Mouse (Mus musculus) forebrain, embryonic 10.5 days (tissue): ENCODE measurements at regions not wholly inside any gene's neighbourhood (a gene's known extent, or its start where the extent isn't known, plus 50 kb on each side); places are given as distances from the start of the nearest gene placed in this dataset.
A peak's percentile ranks its signal among the peaks of the same experiment; 100 is the strongest.

Source experiments
- DNase-seq: peaks from one replicate; pipeline ENCODE4 v3.0.0-alpha.2; 2017; ENCODE audit warnings: low spot score; ENCODE audit errors: extremely low spot score
- H3K27ac ChIP-seq: fragments of 300-500 bp; sonication (generic); 2 replicates; pipeline ENCODE4 v1.5.1; 2016; ENCODE audit warnings: mild to moderate bottlenecking
- H3K27me3 ChIP-seq: fragments of 300-500 bp; sonication (generic); 2 replicates; pipeline ENCODE4 v1.6.1; 2016; ENCODE audit warnings: mild to moderate bottlenecking; ENCODE audit not compliant: poor library complexity, severe bottlenecking
- H3K36me3 ChIP-seq: fragments of 300-500 bp; sonication (generic); replicated peaks from 2 replicates; pipeline ENCODE4 v1.6.1; 2016; ENCODE audit warnings: mild to moderate bottlenecking, moderate library complexity
- H3K4me1 ChIP-seq: fragments of 300-500 bp; sonication (generic); 2 replicates; pipeline ENCODE4 v1.6.1; 2016
- H3K4me3 ChIP-seq: fragments of 300-500 bp; sonication (generic); 2 replicates; pipeline ENCODE4 v1.5.1; 2016; ENCODE audit warnings: mild to moderate bottlenecking, moderate library complexity
- H3K9me3 ChIP-seq: fragments of 300-500 bp; sonication (generic); 2 replicates; pipeline ENCODE4 v1.6.1; 2016; ENCODE audit warnings: mild to moderate bottlenecking, moderate library complexity
- WGBS: fragments of 180-500 bp; shearing (Covaris S2); methylation state at CpG from one replicate; pipeline ENCODE4 v1.1.7; 2016; 5-methylcytosine and 5-hydroxymethylcytosine counted together

- Histone ChIP-seq H3K9me3 (no peaks in the 10 kb centered on the region), H3K4me3 (no peak overlapping the region), H3K36me3 (no peaks in the 10 kb centered on the region), H3K27me3 (peaks cover 9% of the 10 kb centered on the region), H3K4me1 (no peaks in the 10 kb centered on the region), H3K27ac (no peak overlapping the region)
- no peak for DNase-seq
- 58% methylated on average over 2 of the region's 2 CpGs for WGBS
These were observed 86.9 kb upstream of the Prokr2 start for GRCm38 (mm10) chr2:132472126-132472525.

DNA sequence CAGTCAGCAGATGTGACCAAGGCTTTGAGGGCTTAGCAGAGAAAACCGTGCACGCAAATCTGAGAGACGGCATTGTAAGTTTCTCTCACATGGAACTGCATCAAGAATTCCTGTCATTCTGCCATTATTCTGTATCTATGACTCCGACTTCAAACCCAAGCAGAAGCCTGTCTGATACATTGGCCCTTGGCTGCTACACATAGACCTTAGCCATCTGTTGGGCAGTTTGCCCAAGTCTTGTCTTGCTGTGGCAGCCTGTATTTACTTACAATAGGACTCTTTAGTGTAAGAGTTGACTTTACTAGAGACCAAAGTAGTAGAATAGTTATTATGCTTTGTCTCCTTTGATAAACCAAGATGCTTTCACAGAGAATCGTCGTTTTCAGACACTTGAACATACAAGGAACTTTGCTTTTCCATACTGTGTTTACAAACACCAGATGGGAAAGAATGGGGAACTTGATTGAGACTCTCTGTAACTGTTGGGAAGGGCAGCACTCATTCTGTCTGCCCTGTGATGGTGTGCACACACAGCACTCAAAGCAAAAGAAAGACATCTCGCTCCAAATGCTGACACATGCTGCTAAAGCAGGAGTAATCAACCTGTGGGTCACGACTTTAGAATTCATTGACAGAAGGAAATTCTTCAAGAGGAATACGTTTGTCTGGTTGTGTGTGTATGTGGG, 83.9 kb upstream of the Prokr2 start:
- Histone ChIP-seq H3K27ac (no peak overlapping the region), H3K9me3 (no peaks in the 10 kb centered on the region), H3K4me1 (no peaks in the 10 kb centered on the region), H3K36me3 (no peaks in the 10 kb centered on the region), H3K27me3 (no peaks in the 10 kb centered on the region), H3K4me3 (no peak overlapping the region)
- 88% methylated on average over 9 of the region's 9 CpGs for WGBS
- DNase-seq, result no peak

DNA sequence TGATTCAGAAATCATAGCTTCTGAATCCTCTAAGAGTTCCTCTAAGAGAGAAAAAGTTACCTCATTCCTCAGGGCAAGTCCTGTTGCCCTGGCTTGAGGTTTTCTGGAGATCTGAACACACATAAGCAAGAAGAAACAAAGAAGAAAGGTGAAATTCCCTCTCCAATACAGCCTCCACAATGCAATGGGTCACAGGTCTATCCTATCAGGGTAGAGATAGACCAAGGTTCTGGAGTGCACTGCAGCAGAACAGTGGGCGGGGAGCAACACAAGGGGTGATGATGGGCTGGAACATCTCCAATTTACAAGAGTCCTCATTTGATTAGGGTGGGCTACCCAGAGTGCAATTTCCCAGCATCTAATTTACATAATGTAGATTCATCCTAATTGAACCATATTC, 69.8 kb upstream of the Prokr2 start:
- 84% methylated on average over 1 of the region's 1 CpGs for WGBS
- H3K27me3 ChIP-seq, result no peaks in the 10 kb centered on the region

GRCm38 (mm10) chr2:132449347-132449746, 64.1 kb upstream of the Prokr2 start:
- no peaks in the 10 kb centered on the region for H3K9me3 ChIP-seq
- peaks cover 37% of the 10 kb centered on the region for H3K4me1 ChIP-seq
- no peak for DNase-seq
- WGBS, result 84% methylated on average over 4 of the region's 4 CpGs
- no peak overlapping the region for H3K4me3 ChIP-seq
- no peaks in the 10 kb centered on the region for H3K36me3 ChIP-seq
- no peak overlapping the region for H3K27ac ChIP-seq
- H3K27me3 ChIP-seq, result 0 out of 2 replicates have a peak, but pooled peaks cover 3% of the 10 kb centered on the region

More for the DNA sequence above, 69.8 kb upstream of the Prokr2 start:
- Histone ChIP-seq H3K9me3 (no peaks in the 10 kb centered on the region), H3K4me3 (no peak overlapping the region), H3K36me3 (no peaks in the 10 kb centered on the region), H3K27ac (no peak overlapping the region), H3K4me1 (peaks cover 15% of the 10 kb centered on the region)
- DNase-seq, result no peak

- H3K9me3 ChIP-seq, result no peaks in the 10 kb centered on the region
- no peaks in the 10 kb centered on the region for H3K36me3 ChIP-seq
- peaks cover 44% of the 10 kb centered on the region for H3K4me1 ChIP-seq
- WGBS, result 89% methylated on average over 3 of the region's 3 CpGs
- DNase-seq, result no peak
- H3K27me3 ChIP-seq, result 0 out of 2 replicates have a peak, but pooled peaks cover 3% of the 10 kb centered on the region
- no peak overlapping the region for H3K27ac ChIP-seq
- H3K4me3 ChIP-seq, result no peak overlapping the region
These were observed 62.6 kb upstream of the Prokr2 start for GRCm38 (mm10) chr2:132447826-132448225.

- Histone ChIP-seq H3K27ac (peak overlapping the region; percentile 76; the same call in 1 of the 2 replicates), H3K4me1 (peaks cover 36% of the 10 kb centered on the region), H3K4me3 (no peak overlapping the region), H3K9me3 (no peaks in the 10 kb centered on the region), H3K36me3 (no peaks in the 10 kb centered on the region), H3K27me3 (0 out of 2 replicates have a peak, but pooled peaks cover 3% of the 10 kb centered on the region)
- DNase-seq, result no peak
- WGBS, result 48% methylated on average over 3 of the region's 3 CpGs
These were observed 60.8 kb upstream of the Prokr2 start for GRCm38 (mm10) chr2:132446019-132446418.

GRCm38 (mm10) chr2:132444442-132445161, 59.4 kb upstream of the Prokr2 start:
- no peaks in the 10 kb centered on the region for H3K36me3 ChIP-seq
- 38% methylated on average over 11 of the region's 11 CpGs for WGBS
- peak; percentile 34 for DNase-seq

More at GRCm38 (mm10) chr2:132444442-132445161, 59.4 kb upstream of the Prokr2 start:
- H3K9me3 ChIP-seq, result no peaks in the 10 kb centered on the region
- H3K27ac ChIP-seq, result peak overlapping the region; percentile 76
- H3K4me1 ChIP-seq, result peaks cover 36% of the 10 kb centered on the region
- H3K27me3 ChIP-seq, result 0 out of 2 replicates have a peak, but pooled peaks cover 3% of the 10 kb centered on the region
- H3K4me3 ChIP-seq, result no peak overlapping the region
